Mouse (Mus musculus) right cerebral cortex, postnatal 36 days (tissue): Measurements from ENCODE around the gene Olfr1185-ps1.
"Not testable (repeated sequence)": the region's sequence is repeated elsewhere in the genome, so short reads cannot be mapped to it uniquely, and the experiment has no call there.

ENCODE experiments used
- DNase-seq, 2 experiments: peaks; one replicate each; pipeline ENCODE4 v3.0.0; 2022; ENCODE audit warnings: low spot score in 2 of 2, mixed read lengths in 1 of 2

The Olfr1185-ps1 gene

GRCm38 (mm10) chr2:88493020-88493419, at the start of gene Olfr1185-ps1:
Olfr1185-ps1 (plus strand) TSS chr2:88493320.
- DNase-seq = no peak

GRCm38 (mm10) chr2:88449031-88449430, 44.1 kb upstream of the Olfr1185-ps1 start, which contains the start of gene Gm13757:
Gm13757 (minus strand) TSS chr2:88449131.
- DNase-seq = no peak

- DNase-seq = not testable (repeated sequence)
These were observed 38.6 kb upstream of the Olfr1185-ps1 start, which contains the start of gene Olfr1183 for GRCm38 (mm10) chr2:88454567-88454966. Olfr1183 (plus strand) TSS chr2:88454867.

- DNase-seq = no peak
These were observed 9.8 kb upstream of the Olfr1185-ps1 start, which contains the start of gene Olfr1184 for GRCm38 (mm10) chr2:88483298-88483697. Olfr1184 (plus strand) TSS chr2:88483598.

GRCm38 (mm10) chr2:88518251-88518650, 25.1 kb downstream of the Olfr1185-ps1 start, which contains the start of gene Olfr1186:
Olfr1186 (plus strand) TSS chr2:88518551.
- no peak for DNase-seq

- DNase-seq = no peak
These were observed 32.6 kb downstream of the Olfr1185-ps1 start for GRCm38 (mm10) chr2:88525720-88526119.
